Mouse (Mus musculus) heart, embryonic 13.5 days (tissue): ENCODE results near the gene Hoxa10. TPM values are rescaled to one million over a fixed set of nuclear protein-coding genes. Genes with fewer than 3 reads are reported as not detected.

Source experiments
- ATAC-seq: fragments of 200-750 bp; cut with Nextera tagmentation; 2 replicates; pipeline ENCODE4 v1.8.0; 2017; ENCODE audit warnings: moderate TSS enrichment; ENCODE audit not compliant: insufficient number of reproducible peaks, low FRiP score, low TSS enrichment; ENCODE audit errors: extremely low read depth
- H3K27ac ChIP-seq: fragments of 300-500 bp; sonication (generic); replicated peaks from 2 replicates; pipeline ENCODE4 v1.5.1; 2015; ENCODE audit warnings: moderate library complexity, mild to moderate bottlenecking, inconsistent platforms
- H3K27me3 ChIP-seq: fragments of 300-500 bp; sonication (generic); replicated peaks from 2 replicates; pipeline ENCODE4 v1.6.1; 2015; ENCODE audit warnings: mild to moderate bottlenecking, inconsistent platforms
- H3K36me3 ChIP-seq: fragments of 300-500 bp; sonication (generic); 2 replicates; pipeline ENCODE4 v1.6.1; 2015; ENCODE audit warnings: mild to moderate bottlenecking, inconsistent platforms
- H3K4me1 ChIP-seq: fragments of 300-500 bp; sonication (generic); 2 replicates; pipeline ENCODE4 v1.6.1; 2015; ENCODE audit warnings: inconsistent platforms
- H3K4me2 ChIP-seq: fragments of 300-500 bp; sonication (generic); 2 replicates; pipeline ENCODE4 v1.6.1; 2015; ENCODE audit warnings: inconsistent platforms, mild to moderate bottlenecking, moderate library complexity
- H3K4me3 ChIP-seq: fragments of 300-500 bp; sonication (generic); 2 replicates; pipeline ENCODE4 v1.5.1; 2015; ENCODE audit warnings: moderate library complexity, mild to moderate bottlenecking, inconsistent platforms
- H3K9ac ChIP-seq: fragments of 300-500 bp; sonication (generic); 2 replicates; pipeline ENCODE4 v1.6.1; 2015; ENCODE audit warnings: inconsistent platforms, mild to moderate bottlenecking, moderate library complexity
- H3K9me3 ChIP-seq: fragments of 300-500 bp; sonication (generic); 2 replicates; pipeline ENCODE4 v1.6.1; 2016; ENCODE audit warnings: inconsistent platforms
- WGBS: fragments of 180-500 bp; shearing (Covaris S2); methylation state at CpG from one replicate; pipeline ENCODE4 v1.1.7; 2015; ENCODE audit warnings: mixed read lengths; 5-methylcytosine and 5-hydroxymethylcytosine counted together
- polyA plus RNA-seq: library from polyadenylated mRNA; unstranded; fragments of >200 nt; fragmentation: Nextera tagmentation; extraction: Ambion mirVana; gene quantifications from 2 replicates; pipeline ENCODE4 v1.2.1, GENCODE M21; 2015

The Hoxa10 gene
- polyA plus RNA-seq, 1 experiment from 2014 or later = not detected

- no peaks in the 10 kb centered on the region for H3K36me3 ChIP-seq
- H3K9me3 ChIP-seq = no peaks in the 10 kb centered on the region
- no peak for ATAC-seq
- no peak within 1 kb of the TSS for H3K27ac ChIP-seq
- H3K4me3 ChIP-seq = peak within 1 kb of the TSS; percentile 41
- no peak within 1 kb of the TSS for H3K9ac ChIP-seq
- peak within 1 kb of the TSS; percentile 53 for H3K4me2 ChIP-seq
- peaks cover 100% of the 10 kb centered on the region for H3K27me3 ChIP-seq
- WGBS = 2% methylated on average over 38 of the region's 38 CpGs
- H3K4me1 ChIP-seq = peaks cover 32% of the 10 kb centered on the region
Measured at GRCm38 (mm10) chr6:52213119-52213986, 27.3 kb downstream of the Hoxa10 start, which contains the start of the genes Hoxa3 and Gm28308. Hoxa3 (minus strand) TSS chr6:52213336. Gm28308 (minus strand) TSS chr6:52213339.

GRCm38 (mm10) chr6:52212556-52213118 lies 28.0 kb downstream of the Hoxa10 start:
- WGBS = 1% methylated on average over 22 of the region's 22 CpGs
- no peak overlapping the region for H3K9ac ChIP-seq
- H3K9me3 ChIP-seq = no peaks in the 10 kb centered on the region
- H3K27ac ChIP-seq = no peak overlapping the region
- peaks cover 34% of the 10 kb centered on the region for H3K4me1 ChIP-seq
- peak overlapping the region; percentile 41 for H3K4me3 ChIP-seq
- ATAC-seq = no peak
- H3K27me3 ChIP-seq = peaks cover 100% of the 10 kb centered on the region
- H3K4me2 ChIP-seq = peak overlapping the region; percentile 53
- no peaks in the 10 kb centered on the region for H3K36me3 ChIP-seq

GRCm38 (mm10) chr6:52211961-52212360 lies 28.7 kb downstream of the Hoxa10 start:
- no peaks in the 10 kb centered on the region for H3K9me3 ChIP-seq
- H3K27ac ChIP-seq = no peak overlapping the region
- peaks cover 27% of the 10 kb centered on the region for H3K4me1 ChIP-seq
- H3K36me3 ChIP-seq = no peaks in the 10 kb centered on the region
- H3K4me2 ChIP-seq = peak overlapping the region; percentile 53
- WGBS = 3% methylated on average over 13 of the region's 13 CpGs
- peaks cover 100% of the 10 kb centered on the region for H3K27me3 ChIP-seq
- no peak for ATAC-seq
- peak overlapping the region; percentile 34; the same call in 1 of the 2 replicates for H3K9ac ChIP-seq
- H3K4me3 ChIP-seq = peak overlapping the region; percentile 41

GRCm38 (mm10) chr6:52211170-52211935 lies 29.3 kb downstream of the Hoxa10 start:
- no peak; the same call in 1 of the 2 replicates for ATAC-seq

GRCm38 (mm10) chr6:52209685-52210046 lies 31.0 kb downstream of the Hoxa10 start:
- peaks cover 100% of the 10 kb centered on the region for H3K27me3 ChIP-seq
- H3K4me2 ChIP-seq = no peak overlapping the region
- no peaks in the 10 kb centered on the region for H3K36me3 ChIP-seq
- H3K9ac ChIP-seq = no peak overlapping the region
- ATAC-seq = no peak
- 14% methylated on average over 12 of the region's 12 CpGs for WGBS
- H3K27ac ChIP-seq = no peak overlapping the region
- H3K4me1 ChIP-seq = peaks cover 27% of the 10 kb centered on the region
- H3K9me3 ChIP-seq = no peaks in the 10 kb centered on the region
- H3K4me3 ChIP-seq = no peak overlapping the region

More at GRCm38 (mm10) chr6:52211170-52211935, 29.3 kb downstream of the Hoxa10 start:
- peaks cover 23% of the 10 kb centered on the region for H3K4me1 ChIP-seq
- H3K9ac ChIP-seq = peak overlapping the region; percentile 34; the same call in 1 of the 2 replicates
- no peaks in the 10 kb centered on the region for H3K36me3 ChIP-seq
- WGBS = 2% methylated on average over 37 of the region's 37 CpGs
- peaks cover 100% of the 10 kb centered on the region for H3K27me3 ChIP-seq
- no peak overlapping the region for H3K27ac ChIP-seq
- H3K4me3 ChIP-seq = peak overlapping the region; percentile 41
- H3K4me2 ChIP-seq = peak overlapping the region; percentile 53
- no peaks in the 10 kb centered on the region for H3K9me3 ChIP-seq

- Histone ChIP-seq H3K4me1 (peaks cover 32% of the 10 kb centered on the region), H3K9ac (no peak overlapping the region), H3K27ac (no peak overlapping the region), H3K4me3 (peak overlapping the region; percentile 34), H3K9me3 (no peaks in the 10 kb centered on the region), H3K27me3 (peaks cover 100% of the 10 kb centered on the region), H3K36me3 (no peaks in the 10 kb centered on the region), H3K4me2 (peak overlapping the region; percentile 54)
- no peak for ATAC-seq
- WGBS = 9% methylated on average over 18 of the region's 18 CpGs
Measured at GRCm38 (mm10) chr6:52208868-52209684, 31.6 kb downstream of the Hoxa10 start.

GRCm38 (mm10) chr6:52208072-52208867 lies 32.4 kb downstream of the Hoxa10 start, which contains the start of gene Hoxa6:
Hoxa6 (minus strand) TSS chr6:52208722.
- WGBS = 1% methylated on average over 45 of the region's 47 CpGs
- Histone ChIP-seq H3K27ac (no peak within 1 kb of the TSS), H3K27me3 (peaks cover 100% of the 10 kb centered on the region), H3K36me3 (no peaks in the 10 kb centered on the region), H3K4me2 (peak within 1 kb of the TSS; percentile 54), H3K9me3 (no peaks in the 10 kb centered on the region), H3K9ac (no peak within 1 kb of the TSS), H3K4me3 (peak within 1 kb of the TSS; percentile 34), H3K4me1 (peaks cover 41% of the 10 kb centered on the region)
- ATAC-seq = no peak

GRCm38 (mm10) chr6:52207684-52207976 lies 33.0 kb downstream of the Hoxa10 start:
- Histone ChIP-seq H3K4me2 (no peak overlapping the region), H3K27ac (no peak overlapping the region), H3K27me3 (peaks cover 100% of the 10 kb centered on the region), H3K4me1 (peaks cover 37% of the 10 kb centered on the region), H3K9ac (no peak overlapping the region), H3K36me3 (no peaks in the 10 kb centered on the region), H3K4me3 (no peak overlapping the region), H3K9me3 (no peaks in the 10 kb centered on the region)
- no peak for ATAC-seq

- ATAC-seq = no peak
- no peak overlapping the region for H3K4me2 ChIP-seq
- no peaks in the 10 kb centered on the region for H3K9me3 ChIP-seq
- no peak overlapping the region for H3K27ac ChIP-seq
- peaks cover 35% of the 10 kb centered on the region for H3K4me1 ChIP-seq
- H3K27me3 ChIP-seq = peaks cover 100% of the 10 kb centered on the region
- WGBS = 4% methylated on average over 4 of the region's 4 CpGs
- no peak overlapping the region for H3K4me3 ChIP-seq
- no peak overlapping the region for H3K9ac ChIP-seq
- H3K36me3 ChIP-seq = no peaks in the 10 kb centered on the region
Measured at GRCm38 (mm10) chr6:52206882-52207683, 33.6 kb downstream of the Hoxa10 start.
